Mouse (Mus musculus): ENCODE results near the gene Mfn1. TPM values are rescaled to one million over a fixed set of nuclear protein-coding genes. Genes with fewer than 3 reads are reported as not detected.

The Mfn1 gene
- polyA plus RNA-seq, 1 experiment from 2014 or later: 12.5 TPM

- peak overlapping the region; percentile 66 for H3K4me3 ChIP-seq (replicated peaks)
- 39% methylated on average over 5 of the region's 5 CpGs for WGBS (ENCODE audit: insufficient replicate concordance)
- no peaks in the 10 kb centered on the region for H3K9me3 ChIP-seq (replicated peaks)
- peaks cover 28% of the 10 kb centered on the region for H3K27me3 ChIP-seq
- no peaks in the 10 kb centered on the region for H3K36me3 ChIP-seq (replicated peaks)
- peak overlapping the region; percentile 82 for H3K4me2 ChIP-seq
- no peak for ATAC-seq (ENCODE audit: insufficient read depth)
- H3K4me1 ChIP-seq (replicated peaks): peaks cover 12% of the 10 kb centered on the region
- H3K27ac ChIP-seq (replicated peaks): no peak overlapping the region
- no peak overlapping the region for H3K9ac ChIP-seq
Observed at GRCm38 (mm10) chr3:32615376-32615775, 86.1 kb downstream of the Mfn1 start.

- 7% methylated on average over 12 of the region's 14 CpGs for whole genome bisulfite sequencing (ENCODE audit: insufficient replicate concordance)
- Histone ChIP-seq H3K27ac (replicated peaks) (no peak overlapping the region), H3K9me3 (replicated peaks) (no peaks in the 10 kb centered on the region)
Observed at GRCm38 (mm10) chr3:32616006-32616330, 86.7 kb downstream of the Mfn1 start.

GRCm38 (mm10) chr3:32616331-32617052, 87.2 kb downstream of the Mfn1 start, which contains the start of gene Gnb4:
Gene Gnb4, minus strand, starts transcription at chr3:32616585.
- WGBS (ENCODE audit: insufficient replicate concordance): 2% methylated on average over 82 of the region's 83 CpGs
- H3K4me2 ChIP-seq: peak within 1 kb of the TSS; percentile 82
- H3K27me3 ChIP-seq: peaks cover 28% of the 10 kb centered on the region
- H3K36me3 ChIP-seq (replicated peaks): no peaks in the 10 kb centered on the region
- H3K4me3 ChIP-seq (replicated peaks): peak within 1 kb of the TSS; percentile 66
- H3K27ac ChIP-seq (replicated peaks): no peak within 1 kb of the TSS
- H3K9me3 ChIP-seq (replicated peaks): no peaks in the 10 kb centered on the region
- peaks cover 12% of the 10 kb centered on the region for H3K4me1 ChIP-seq (replicated peaks)
- peak within 1 kb of the TSS; percentile 39; the same call in 1 of the 2 replicates for H3K9ac ChIP-seq
- peak; percentile 84 for ATAC-seq (ENCODE audit: insufficient read depth)

More at GRCm38 (mm10) chr3:32616006-32616330, 86.7 kb downstream of the Mfn1 start:
- Histone ChIP-seq H3K27me3 (peaks cover 28% of the 10 kb centered on the region), H3K4me2 (peak overlapping the region; percentile 82), H3K4me1 (replicated peaks) (peaks cover 12% of the 10 kb centered on the region), H3K4me3 (replicated peaks) (peak overlapping the region; percentile 66), H3K36me3 (replicated peaks) (no peaks in the 10 kb centered on the region), H3K9ac (peak overlapping the region; percentile 39; the same call in 1 of the 2 replicates)
- ATAC-seq (ENCODE audit: insufficient read depth): 0 out of 2 replicates have a peak, but pooled peaks have one; percentile 6

GRCm38 (mm10) chr3:32617053-32617642, 87.9 kb downstream of the Mfn1 start:
- no peak overlapping the region for H3K27ac ChIP-seq (replicated peaks)
- peaks cover 12% of the 10 kb centered on the region for H3K4me1 ChIP-seq (replicated peaks)
- H3K27me3 ChIP-seq: peaks cover 28% of the 10 kb centered on the region
- H3K36me3 ChIP-seq (replicated peaks): no peaks in the 10 kb centered on the region
- 0 out of 2 replicates have a peak, but pooled peaks have one; percentile 8 for ATAC-seq (ENCODE audit: insufficient read depth)
- H3K9me3 ChIP-seq (replicated peaks): no peaks in the 10 kb centered on the region
- 24% methylated on average over 16 of the region's 16 CpGs for WGBS (ENCODE audit: insufficient replicate concordance)
- H3K4me2 ChIP-seq: peak overlapping the region; percentile 82
- no peak overlapping the region for H3K9ac ChIP-seq
- H3K4me3 ChIP-seq (replicated peaks): peak overlapping the region; percentile 66

- ATAC-seq (ENCODE audit: insufficient read depth): no peak
- 71% methylated on average over 1 of the region's 1 CpGs for WGBS (ENCODE audit: insufficient replicate concordance)
- no peak overlapping the region for H3K9ac ChIP-seq
Observed at GRCm38 (mm10) chr3:32621658-32622057, 92.4 kb downstream of the Mfn1 start.

GRCm38 (mm10) chr3:32622106-32622505, 92.8 kb downstream of the Mfn1 start:
- H3K36me3 ChIP-seq (replicated peaks): no peaks in the 10 kb centered on the region
- WGBS (ENCODE audit: insufficient replicate concordance): 48% methylated on average over 3 of the region's 3 CpGs
- no peak for ATAC-seq (ENCODE audit: insufficient read depth)

More at GRCm38 (mm10) chr3:32621658-32622057, 92.4 kb downstream of the Mfn1 start:
- H3K36me3 ChIP-seq (replicated peaks): no peaks in the 10 kb centered on the region
- H3K4me1 ChIP-seq (replicated peaks): peaks cover 6% of the 10 kb centered on the region
- H3K27me3 ChIP-seq: peaks cover 14% of the 10 kb centered on the region
- H3K27ac ChIP-seq (replicated peaks): no peak overlapping the region
- H3K4me2 ChIP-seq: no peak overlapping the region
- H3K4me3 ChIP-seq (replicated peaks): no peak overlapping the region
- H3K9me3 ChIP-seq (replicated peaks): no peaks in the 10 kb centered on the region

GRCm38 (mm10) chr3:32628141-32628540, 98.9 kb downstream of the Mfn1 start:
- no peaks in the 10 kb centered on the region for H3K9me3 ChIP-seq (replicated peaks)
- no peaks in the 10 kb centered on the region for H3K4me1 ChIP-seq (replicated peaks)
- WGBS (ENCODE audit: insufficient replicate concordance): 61% methylated on average over 7 of the region's 7 CpGs
- H3K27ac ChIP-seq (replicated peaks): no peak overlapping the region
- ATAC-seq (ENCODE audit: insufficient read depth): no peak
- H3K9ac ChIP-seq: no peak overlapping the region
- H3K36me3 ChIP-seq (replicated peaks): no peaks in the 10 kb centered on the region
- H3K27me3 ChIP-seq: no peaks in the 10 kb centered on the region
- H3K4me2 ChIP-seq: no peak overlapping the region
- H3K4me3 ChIP-seq (replicated peaks): no peak overlapping the region

More at GRCm38 (mm10) chr3:32622106-32622505, 92.8 kb downstream of the Mfn1 start:
- Histone ChIP-seq H3K9ac (no peak overlapping the region), H3K9me3 (replicated peaks) (no peaks in the 10 kb centered on the region), H3K4me1 (replicated peaks) (peaks cover 1% of the 10 kb centered on the region), H3K4me3 (replicated peaks) (no peak overlapping the region), H3K27ac (replicated peaks) (no peak overlapping the region), H3K27me3 (peaks cover 10% of the 10 kb centered on the region), H3K4me2 (no peak overlapping the region)

Other genes starting within 250 kb of the Mfn1 start
- 0.50 and 0.62 TPM in 2 replicates for gene Zmat3, start 163.5 kb upstream of the Mfn1 start, polyA plus RNA-seq (2015; fragmentation: Nextera tagmentation; extraction: Ambion mirVana)
- 2.4 and 3.2 TPM in 2 replicates for gene Pik3ca, start 131.8 kb upstream of the Mfn1 start, polyA plus RNA-seq (2015; fragmentation: Nextera tagmentation; extraction: Ambion mirVana)
- gene Kcnmb3, start 37.2 kb upstream of the Mfn1 start, polyA plus RNA-seq (2015; fragmentation: Nextera tagmentation; extraction: Ambion mirVana): not detected in 2 replicates
- 14.7 and 15.1 TPM in 2 replicates for gene Zfp639, start 19.2 kb upstream of the Mfn1 start, polyA plus RNA-seq (2015; fragmentation: Nextera tagmentation; extraction: Ambion mirVana)
- 7.7 and 8.1 TPM in 2 replicates for gene Gnb4, start 87.1 kb downstream of the Mfn1 start, polyA plus RNA-seq (2015; fragmentation: Nextera tagmentation; extraction: Ambion mirVana)
- 75.5 and 78.2 TPM in 2 replicates for gene Actl6a, start 176.8 kb downstream of the Mfn1 start, polyA plus RNA-seq (2015; fragmentation: Nextera tagmentation; extraction: Ambion mirVana)
- 101 and 124 TPM in 2 replicates for gene Ndufb5, start 207.5 kb downstream of the Mfn1 start, polyA plus RNA-seq (2015; fragmentation: Nextera tagmentation; extraction: Ambion mirVana)
- gene Mrpl47, start 208.1 kb downstream of the Mfn1 start, polyA plus RNA-seq (2015; fragmentation: Nextera tagmentation; extraction: Ambion mirVana): 12.6 and 15.2 TPM in 2 replicates

All from liver, embryonic 15.5 days (tissue).